Mouse (Mus musculus) liver, postnatal 0 days (tissue): ENCODE results near the gene Pisd.
"Not testable (repeated sequence)": the region's sequence is repeated elsewhere in the genome, so short reads cannot be mapped to it uniquely, and the experiment has no call there.

Source experiments
- CTCF ChIP-seq: sonication (generic); IDR thresholded peaks from 2 replicates; pipeline ENCODE4 v1.5.1; 2016; ENCODE audit warnings: antibody characterized with exemption, low read depth
- EP300 ChIP-seq: IDR thresholded peaks from 2 replicates; pipeline ENCODE4 v1.6.1; 2016; ENCODE audit warnings: antibody characterized with exemption, low read depth, mild to moderate bottlenecking

GRCm38 (mm10) chr5:32741377-32741776, 44.1 kb downstream of the Pisd start:
- not testable (repeated sequence) for TF ChIP-seq EP300, CTCF
